8 mouse cellular contexts compared by ENCODE assay signal in genomic region chr10:112159882-112160560, GRCm38 (mm10).
DNase-seq lines count a peak whose midpoint lies in the region.

Glipr1l3 (minus strand) TSS chr10:112160327.

- DNase-seq in T-cell, adult 2 months (ENCODE audit: low spot score), result peak; percentile 4
- DNase-seq in cerebellum, postnatal 25 days, result peak; percentile 72 to 85
- DNase-seq in frontal cortex, postnatal 36 days (ENCODE audit: low spot score in 2 of 2), result peak; percentile 88 to 91
- peak; percentile 72 for DNase-seq in hindlimb bud, embryonic 11.5 days (ENCODE audit: extremely low spot score, low read depth, low spot score)
- peak; percentile 83 for DNase-seq in left cerebral cortex, adult 11 months (ENCODE audit: low spot score)
- DNase-seq in lung, postnatal 25 days (ENCODE audit: low spot score), result peak; percentile 75
- DNase-seq in retina, embryonic 14.5 days (ENCODE audit: low spot score), result peak; percentile 93
- DNase-seq in thymus, postnatal 36 days, result peak; percentile 15

Comparison
In these comparisons a context has a peak if more than half of its experiments do, and no peak if none do; other contexts are left out.
1. Peak in every context shown above with its lines: DNase-seq.
2. DNase-seq: peak in every context shown above with its lines; median percentile 93 in retina, embryonic 14.5 days; 90 in frontal cortex, postnatal 36 days; 83 in left cerebral cortex, adult 11 months; 78 in cerebellum, postnatal 25 days; 75 in lung, postnatal 25 days; 72 in hindlimb bud, embryonic 11.5 days; 15 in thymus, postnatal 36 days; 4 in T-cell, adult 2 months.